Mouse (Mus musculus): ENCODE data around the gene Angpt4.

DNA sequence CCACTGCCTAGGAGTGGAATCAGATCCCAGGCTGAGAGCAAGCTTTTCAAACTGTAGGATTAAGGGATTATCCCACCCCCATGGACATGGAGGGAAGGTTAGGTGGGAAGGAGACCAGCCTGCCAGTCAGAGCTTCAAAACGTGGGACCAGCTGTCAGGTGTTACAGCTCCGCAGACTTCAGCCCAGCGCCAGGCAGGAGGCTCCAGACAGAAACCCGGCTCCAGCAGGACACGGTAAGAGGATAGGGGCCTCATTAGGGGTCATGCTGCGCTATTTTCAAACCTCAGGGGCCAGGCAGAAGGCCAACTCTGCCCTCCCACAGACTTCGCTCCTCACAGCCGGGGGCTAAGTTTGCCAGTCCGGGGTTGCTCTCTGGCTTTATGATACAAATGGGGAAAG, 53.0 kb downstream of the Angpt4 start:
- TF ChIP-seq POLR2A (IDR thresholded peaks at IDR 0.05; ENCODE audit: insufficient read depth, low read depth, low read length) = no peak
- TF ChIP-seq CTCF (IDR thresholded peaks at IDR 0.05) = no peak
- no peak for TF ChIP-seq EP300 (IDR thresholded peaks at IDR 0.05; ENCODE audit: insufficient read depth, low read depth, low read length)

Measured in heart, adult 2 months (tissue).